Mouse (Mus musculus): ENCODE data around the gene Tnni1.

- TF ChIP-seq CTCF (IDR thresholded peaks at IDR 0.05; ENCODE audit: low read depth) (no peak), EP300 (IDR thresholded peaks at IDR 0.05; ENCODE audit: low read depth) (0 out of 2 replicates have a peak, but pooled peaks have one; percentile 28)
These were observed 33.0 kb downstream of the Tnni1 start for GRCm38 (mm10) chr1:135812205-135812604.

All from heart, postnatal 0 days (tissue).